Mouse (Mus musculus) limb, embryonic 15.5 days (tissue): ENCODE data around the gene Wasf2. TPM values are rescaled to one million over a fixed set of nuclear protein-coding genes. Genes with fewer than 3 reads are reported as not detected.

ENCODE experiments used
- ATAC-seq: fragments of 200-750 bp; cut with Nextera tagmentation; 2 replicates; pipeline ENCODE4 v1.8.0; 2017; ENCODE audit warnings: low read depth, moderate TSS enrichment; ENCODE audit not compliant: insufficient number of reproducible peaks, low FRiP score, low TSS enrichment
- H3K27ac ChIP-seq: fragments of 300-500 bp; sonication (generic); 2 replicates; pipeline ENCODE4 v1.5.1; 2015; ENCODE audit warnings: moderate library complexity, mild to moderate bottlenecking, inconsistent platforms
- H3K27me3 ChIP-seq: fragments of 300-500 bp; sonication (generic); 2 replicates; pipeline ENCODE4 v1.6.1; 2015; ENCODE audit warnings: inconsistent platforms
- H3K36me3 ChIP-seq: fragments of 300-500 bp; sonication (generic); 2 replicates; pipeline ENCODE4 v1.6.1; 2015; ENCODE audit warnings: inconsistent platforms
- H3K4me1 ChIP-seq: fragments of 300-500 bp; sonication (generic); 2 replicates; pipeline ENCODE4 v1.6.1; 2015; ENCODE audit warnings: inconsistent platforms
- H3K4me2 ChIP-seq: fragments of 300-500 bp; sonication (generic); 2 replicates; pipeline ENCODE4 v1.6.1; 2015; ENCODE audit warnings: mild to moderate bottlenecking, inconsistent platforms
- H3K4me3 ChIP-seq: fragments of 300-500 bp; sonication (generic); 2 replicates; pipeline ENCODE4 v1.5.1; 2015; ENCODE audit warnings: mild to moderate bottlenecking, inconsistent platforms
- H3K9ac ChIP-seq: fragments of 300-500 bp; sonication (generic); 2 replicates; pipeline ENCODE4 v1.6.1; 2015; ENCODE audit warnings: inconsistent platforms
- H3K9me3 ChIP-seq: fragments of 300-500 bp; sonication (generic); 2 replicates; pipeline ENCODE4 v1.6.1; 2016; ENCODE audit warnings: inconsistent platforms
- WGBS: fragments of 180-500 bp; shearing (Covaris S2); methylation state at CpG from one replicate; pipeline ENCODE4 v1.1.7; 2015; 5-methylcytosine and 5-hydroxymethylcytosine counted together
- polyA plus RNA-seq: library from polyadenylated mRNA; unstranded; fragments of >200 nt; fragmentation: Nextera tagmentation; extraction: Ambion mirVana; gene quantifications from 2 replicates; pipeline ENCODE4 v1.2.1, GENCODE M21; 2015

The Wasf2 gene
- polyA plus RNA-seq, 1 experiment from 2014 or later = 117 TPM

DNA sequence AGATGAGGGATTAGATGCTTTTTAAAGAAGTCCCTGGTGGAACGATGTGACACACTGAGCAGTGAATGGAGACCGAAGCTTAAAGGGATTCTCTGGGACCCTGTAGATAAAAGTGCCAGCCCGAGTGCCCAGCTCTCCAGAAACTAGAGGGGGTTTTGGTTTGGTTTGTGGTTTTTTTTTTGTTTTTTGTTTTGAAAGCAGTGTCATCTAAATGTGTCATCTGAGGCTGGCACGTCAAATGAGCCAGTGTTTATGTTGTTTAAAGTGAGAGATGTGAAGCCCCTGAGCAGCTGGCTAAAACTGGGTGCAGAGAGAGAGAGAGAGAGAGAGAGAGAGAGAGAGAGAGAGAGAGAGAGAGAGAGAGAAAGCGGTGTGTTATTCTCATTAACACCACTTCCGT lies 31.9 kb downstream of the Wasf2 start:
- H3K36me3 ChIP-seq = peaks cover 23% of the 10 kb centered on the region
- H3K27ac ChIP-seq = no peak overlapping the region
- H3K4me1 ChIP-seq = peaks cover 8% of the 10 kb centered on the region; the same call in 1 of the 2 replicates
- no peak overlapping the region for H3K9ac ChIP-seq
- WGBS = 68% methylated on average over 6 of the region's 6 CpGs
- H3K4me3 ChIP-seq = no peak overlapping the region
- H3K27me3 ChIP-seq = no peaks in the 10 kb centered on the region
- no peak overlapping the region for H3K4me2 ChIP-seq
- no peak for ATAC-seq
- H3K9me3 ChIP-seq = no peaks in the 10 kb centered on the region

DNA sequence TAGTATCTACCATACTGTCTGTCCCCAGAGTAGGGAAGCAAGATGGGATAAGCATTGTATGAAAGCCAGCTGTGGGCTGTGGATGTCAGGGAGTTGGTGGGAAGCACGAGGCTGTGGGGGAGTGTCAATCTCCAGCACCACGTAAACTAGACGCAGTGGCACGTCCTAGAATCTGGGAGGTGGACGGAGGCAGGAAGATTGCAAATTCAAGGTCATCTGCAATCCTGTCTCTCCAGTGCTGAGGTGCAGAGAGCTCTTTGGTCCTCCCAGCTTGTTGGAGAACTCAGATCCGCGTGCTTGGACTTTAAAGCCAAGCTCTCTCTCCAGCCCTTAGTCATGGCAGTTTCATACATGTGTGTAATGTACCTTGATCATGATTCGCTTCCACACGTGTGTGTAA lies 36.5 kb downstream of the Wasf2 start:
- Histone ChIP-seq H3K4me2 (no peak overlapping the region), H3K4me1 (peaks cover 18% of the 10 kb centered on the region), H3K9me3 (no peaks in the 10 kb centered on the region), H3K4me3 (no peak overlapping the region), H3K9ac (no peak overlapping the region), H3K27me3 (no peaks in the 10 kb centered on the region), H3K27ac (no peak overlapping the region), H3K36me3 (peaks cover 17% of the 10 kb centered on the region)
- 89% methylated on average over 9 of the region's 9 CpGs for WGBS
- ATAC-seq = no peak

DNA sequence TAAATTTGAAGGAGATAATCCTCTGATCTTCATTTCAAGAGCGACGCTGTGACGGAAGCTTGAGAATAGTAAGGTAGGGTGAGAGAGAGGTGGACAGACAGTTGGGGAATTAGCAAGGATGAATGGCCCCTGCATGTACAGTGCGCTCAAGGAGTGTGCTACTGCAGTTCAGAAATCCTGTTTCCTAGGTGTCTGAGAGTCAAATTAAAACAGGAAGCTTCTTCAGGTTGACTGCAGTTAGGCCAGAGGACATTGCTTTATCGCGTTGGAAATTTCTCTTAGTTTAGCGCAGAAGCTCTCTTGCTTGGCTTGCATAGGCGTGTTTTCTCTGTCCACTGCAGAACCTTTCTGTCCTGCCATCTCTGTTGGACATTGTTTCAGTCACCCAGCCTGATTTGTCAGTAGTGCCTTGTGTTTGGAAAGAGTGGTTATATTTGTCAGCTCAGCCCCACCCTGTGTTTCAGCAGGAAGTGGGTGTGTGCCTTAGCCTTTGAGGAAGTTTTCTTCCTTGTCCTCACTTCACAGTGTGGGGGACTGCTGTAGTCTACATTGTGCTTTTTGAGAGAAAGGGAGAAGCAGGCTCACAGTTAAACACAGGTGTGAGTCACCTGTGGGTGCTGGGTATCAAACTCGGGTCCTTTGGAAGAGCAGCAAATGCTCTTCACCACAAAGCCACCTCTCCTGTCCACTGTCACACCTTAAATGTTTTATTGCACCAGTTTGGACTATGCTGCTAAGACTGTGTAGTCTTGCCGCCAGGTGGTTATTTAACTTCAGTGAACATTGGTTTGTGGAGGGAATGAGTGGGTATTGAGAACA lies 39.1 kb downstream of the Wasf2 start:
- peaks cover 12% of the 10 kb centered on the region for H3K36me3 ChIP-seq
- WGBS = 81% methylated on average over 10 of the region's 10 CpGs
- H3K27me3 ChIP-seq = no peaks in the 10 kb centered on the region
- H3K4me3 ChIP-seq = no peak overlapping the region
- no peaks in the 10 kb centered on the region for H3K9me3 ChIP-seq
- ATAC-seq = no peak
- no peak overlapping the region for H3K4me2 ChIP-seq
- H3K9ac ChIP-seq = no peak overlapping the region
- H3K27ac ChIP-seq = peak overlapping the region; percentile 61
- peaks cover 28% of the 10 kb centered on the region for H3K4me1 ChIP-seq

DNA sequence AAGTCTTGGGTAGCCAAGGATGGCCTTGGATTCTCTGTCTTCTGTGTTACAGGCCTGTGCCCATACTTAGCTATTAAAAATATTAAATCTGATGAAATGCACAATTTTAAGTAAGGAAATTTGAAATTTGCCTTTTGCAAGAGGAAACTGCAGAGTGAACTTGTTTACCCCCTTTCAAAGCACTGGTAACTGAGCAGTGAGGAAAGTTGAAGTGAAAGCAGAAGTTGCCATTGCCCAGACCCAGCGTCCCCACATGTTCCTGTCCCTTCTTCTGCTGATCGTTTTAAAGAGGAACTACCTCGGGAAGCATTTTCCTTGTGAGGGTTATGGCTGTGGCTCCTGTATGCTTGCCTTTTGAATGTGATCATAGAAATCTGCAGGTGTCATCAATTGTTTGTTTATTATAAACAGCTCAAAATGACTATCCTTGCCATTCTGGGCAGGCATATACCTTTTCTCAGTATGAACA lies 39.8 kb downstream of the Wasf2 start:
- Histone ChIP-seq H3K9ac (no peak overlapping the region), H3K4me2 (no peak overlapping the region), H3K27ac (peak overlapping the region; percentile 40), H3K4me1 (peaks cover 29% of the 10 kb centered on the region), H3K27me3 (no peaks in the 10 kb centered on the region), H3K4me3 (no peak overlapping the region), H3K9me3 (no peaks in the 10 kb centered on the region), H3K36me3 (peaks cover 6% of the 10 kb centered on the region)
- 56% methylated on average over 3 of the region's 3 CpGs for WGBS
- no peak for ATAC-seq

DNA sequence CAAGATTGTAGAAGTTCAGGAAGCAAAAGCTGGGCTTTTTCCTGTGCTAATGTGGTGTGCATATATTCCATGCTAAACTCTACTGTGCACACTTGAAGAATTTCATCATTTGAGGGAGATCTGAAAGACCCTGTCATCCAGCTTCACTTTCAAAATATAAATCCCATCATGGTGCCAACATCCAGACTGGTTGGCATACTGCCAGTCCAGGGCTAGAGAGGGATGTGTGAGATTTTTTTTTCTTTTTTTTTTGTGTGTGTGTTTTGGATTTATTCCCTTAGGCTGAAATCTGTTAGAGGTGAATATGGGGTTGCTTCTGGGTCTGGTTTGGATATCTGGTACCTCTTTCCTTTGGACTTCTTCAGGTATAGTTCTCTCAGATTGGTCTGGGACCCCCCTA lies 40.3 kb downstream of the Wasf2 start:
- no peak for ATAC-seq
- H3K27me3 ChIP-seq = no peaks in the 10 kb centered on the region
- no peak overlapping the region for H3K9ac ChIP-seq
- H3K27ac ChIP-seq = 0 out of 2 replicates have a peak overlapping the region, but pooled peaks have one; percentile 40
- H3K4me2 ChIP-seq = no peak overlapping the region
- H3K4me1 ChIP-seq = peaks cover 33% of the 10 kb centered on the region
- H3K9me3 ChIP-seq = no peaks in the 10 kb centered on the region
- no peak overlapping the region for H3K4me3 ChIP-seq
- H3K36me3 ChIP-seq = peaks cover 4% of the 10 kb centered on the region; the same call in 1 of the 2 replicates

DNA sequence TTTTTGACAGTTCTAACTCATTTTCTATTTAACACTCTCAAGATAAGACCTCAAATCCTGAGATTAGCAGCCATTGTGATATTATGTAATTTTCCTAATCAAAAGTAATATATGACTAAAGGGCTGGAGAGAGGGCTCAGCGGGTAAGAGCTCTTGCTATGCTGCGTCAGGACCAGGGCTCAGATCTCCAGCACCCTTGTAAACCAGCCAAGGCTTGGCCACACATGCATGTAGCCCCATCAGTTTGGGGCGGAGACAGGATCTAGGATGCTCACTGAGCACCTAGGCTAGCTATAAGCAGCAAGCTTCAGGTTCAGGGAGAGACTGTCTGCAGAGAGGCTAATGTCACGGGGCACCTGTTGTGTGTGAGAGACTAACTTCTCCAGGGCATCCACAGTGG lies 42.1 kb downstream of the Wasf2 start:
- no peaks in the 10 kb centered on the region for H3K27me3 ChIP-seq
- H3K27ac ChIP-seq = no peak overlapping the region
- no peak overlapping the region for H3K4me3 ChIP-seq
- no peak overlapping the region for H3K4me2 ChIP-seq
- no peak for ATAC-seq
- H3K36me3 ChIP-seq = peaks cover 10% of the 10 kb centered on the region
- H3K9me3 ChIP-seq = no peaks in the 10 kb centered on the region
- no peak overlapping the region for H3K9ac ChIP-seq
- WGBS = 84% methylated on average over 4 of the region's 4 CpGs
- H3K4me1 ChIP-seq = peaks cover 50% of the 10 kb centered on the region

DNA sequence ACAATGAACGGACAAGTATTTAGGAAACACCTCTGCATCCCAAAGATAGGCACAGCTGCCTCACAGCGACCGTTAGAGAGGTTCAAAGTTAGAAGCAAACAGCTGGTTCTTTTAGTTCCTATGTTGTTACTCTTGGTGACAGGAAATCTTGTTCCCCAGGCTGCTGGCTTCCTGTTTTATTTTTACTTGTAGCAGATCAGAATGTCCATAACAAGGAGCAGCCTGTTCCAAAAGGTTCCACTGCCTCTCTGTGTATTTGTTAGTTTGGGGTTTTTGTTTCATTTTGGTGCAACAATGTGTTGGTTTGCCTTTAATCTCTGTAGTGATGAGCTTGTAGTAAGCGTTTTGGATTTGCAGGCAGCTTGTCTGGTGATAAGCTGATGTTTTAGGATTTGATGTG lies 44.1 kb downstream of the Wasf2 start:
- WGBS = 48% methylated on average over 4 of the region's 4 CpGs
- Histone ChIP-seq H3K27me3 (no peaks in the 10 kb centered on the region), H3K9ac (no peak overlapping the region), H3K36me3 (peaks cover 23% of the 10 kb centered on the region), H3K27ac (peak overlapping the region; percentile 48), H3K4me1 (peaks cover 46% of the 10 kb centered on the region), H3K4me3 (no peak overlapping the region), H3K4me2 (no peak overlapping the region), H3K9me3 (no peaks in the 10 kb centered on the region)
- no peak for ATAC-seq

DNA sequence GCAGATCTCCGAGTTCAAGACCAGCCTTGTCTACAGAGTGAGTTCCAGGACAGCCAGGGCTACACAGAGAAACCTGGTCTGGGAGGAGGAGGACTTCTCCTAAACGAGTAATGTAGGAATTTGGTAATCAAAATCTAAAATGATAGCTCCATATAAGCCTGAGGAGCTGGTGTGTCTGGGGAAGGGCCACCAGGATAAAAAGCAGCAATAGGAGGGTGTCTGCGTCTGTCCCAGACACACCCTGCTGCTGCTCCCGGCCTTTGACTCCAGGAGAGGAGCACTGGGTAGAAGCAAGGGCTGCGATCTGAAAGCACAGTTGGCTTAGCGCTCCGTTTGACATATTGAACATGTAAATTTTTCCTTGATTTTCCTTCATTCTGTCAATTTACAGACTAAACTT lies 45.0 kb downstream of the Wasf2 start:
- Histone ChIP-seq H3K27me3 (no peaks in the 10 kb centered on the region), H3K27ac (peak overlapping the region; percentile 47)
- no peak for ATAC-seq

DNA sequence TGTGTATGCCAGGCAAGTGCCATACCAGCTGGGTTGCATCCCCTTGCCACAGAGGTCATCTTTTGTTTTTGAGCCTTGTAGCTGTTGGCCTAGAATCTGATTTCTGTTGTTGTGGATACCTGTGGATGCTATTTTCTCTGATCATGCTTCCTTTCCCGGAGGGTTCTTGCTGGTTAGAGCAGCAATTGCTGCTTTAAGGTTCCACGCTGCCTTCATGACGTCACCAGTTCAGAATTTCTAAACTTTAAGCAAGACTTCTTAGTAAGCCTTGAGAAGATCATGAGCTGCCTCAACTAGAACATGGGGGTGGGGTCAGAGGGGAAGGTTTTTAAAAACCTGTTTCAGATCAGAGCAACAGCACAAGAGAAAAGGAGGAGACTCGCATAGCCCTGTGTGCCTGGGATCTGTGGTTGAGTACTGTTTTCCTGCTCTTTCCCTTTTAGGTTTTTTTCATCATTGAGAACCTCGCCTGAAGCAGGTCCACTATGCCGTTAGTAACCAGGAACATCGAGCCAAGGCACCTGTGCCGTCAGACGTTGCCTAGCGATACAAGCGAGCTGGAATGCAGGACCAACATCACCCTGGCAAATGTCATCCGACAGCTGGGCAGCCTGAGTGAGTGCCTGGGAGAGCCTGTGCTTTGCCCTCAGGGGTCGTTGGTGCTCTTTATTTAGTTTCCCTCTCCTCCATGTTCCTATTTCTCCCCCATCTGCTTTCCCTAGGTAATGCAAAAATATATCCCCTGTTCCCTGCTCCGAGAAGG lies 45.9 kb downstream of the Wasf2 start:
- no peak overlapping the region for H3K4me3 ChIP-seq
- H3K4me2 ChIP-seq = no peak overlapping the region
- no peaks in the 10 kb centered on the region for H3K9me3 ChIP-seq
- peak overlapping the region; percentile 47; the same call in 1 of the 2 replicates for H3K27ac ChIP-seq
- H3K4me1 ChIP-seq = peaks cover 32% of the 10 kb centered on the region
- 23% methylated on average over 14 of the region's 14 CpGs for WGBS
- no peak overlapping the region for H3K9ac ChIP-seq
- H3K36me3 ChIP-seq = peaks cover 38% of the 10 kb centered on the region
- no peak for ATAC-seq
- no peaks in the 10 kb centered on the region for H3K27me3 ChIP-seq

More for the DNA sequence above, 45.0 kb downstream of the Wasf2 start:
- H3K36me3 ChIP-seq = peaks cover 30% of the 10 kb centered on the region
- H3K9ac ChIP-seq = no peak overlapping the region
- no peak overlapping the region for H3K4me2 ChIP-seq
- 69% methylated on average over 7 of the region's 7 CpGs for WGBS
- no peaks in the 10 kb centered on the region for H3K9me3 ChIP-seq
- no peak overlapping the region for H3K4me3 ChIP-seq
- peaks cover 37% of the 10 kb centered on the region for H3K4me1 ChIP-seq

DNA sequence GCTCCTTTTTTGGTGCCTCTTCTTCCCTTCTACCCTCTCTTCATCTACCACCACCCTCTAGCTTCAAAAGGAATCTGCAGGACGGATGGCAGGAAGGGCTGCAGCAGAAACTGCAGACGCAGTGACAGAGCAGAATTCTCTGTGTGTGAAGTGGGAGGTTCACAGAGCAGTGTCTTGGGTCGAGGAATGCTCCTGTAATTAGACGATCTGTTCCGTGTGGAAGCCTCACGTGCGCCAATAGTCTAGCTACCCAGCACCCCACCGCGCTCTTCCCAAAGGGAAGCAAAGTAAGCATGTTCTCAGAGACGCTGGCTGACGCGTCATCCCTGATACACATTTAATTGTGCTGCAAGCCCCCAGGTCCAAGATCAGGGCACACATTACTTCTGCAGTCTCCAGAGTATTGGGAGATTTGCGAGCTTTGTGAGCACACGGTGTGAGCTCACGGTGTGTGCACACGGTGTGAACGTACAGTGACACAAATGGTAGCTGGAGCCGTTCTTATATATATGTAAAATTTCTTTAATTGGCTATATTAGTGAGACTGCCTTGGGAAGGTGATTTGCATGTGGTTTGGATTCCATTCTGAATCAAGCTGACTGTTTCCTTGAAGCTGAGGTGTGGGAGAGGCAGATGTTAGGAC lies 46.6 kb downstream of the Wasf2 start:
- Histone ChIP-seq H3K36me3 (peaks cover 45% of the 10 kb centered on the region), H3K27me3 (no peaks in the 10 kb centered on the region), H3K4me1 (peaks cover 32% of the 10 kb centered on the region), H3K27ac (0 out of 2 replicates have a peak overlapping the region, but pooled peaks have one; percentile 47), H3K9me3 (no peaks in the 10 kb centered on the region), H3K4me3 (no peak overlapping the region), H3K9ac (no peak overlapping the region), H3K4me2 (no peak overlapping the region)
- ATAC-seq = no peak
- WGBS = 61% methylated on average over 18 of the region's 18 CpGs

DNA sequence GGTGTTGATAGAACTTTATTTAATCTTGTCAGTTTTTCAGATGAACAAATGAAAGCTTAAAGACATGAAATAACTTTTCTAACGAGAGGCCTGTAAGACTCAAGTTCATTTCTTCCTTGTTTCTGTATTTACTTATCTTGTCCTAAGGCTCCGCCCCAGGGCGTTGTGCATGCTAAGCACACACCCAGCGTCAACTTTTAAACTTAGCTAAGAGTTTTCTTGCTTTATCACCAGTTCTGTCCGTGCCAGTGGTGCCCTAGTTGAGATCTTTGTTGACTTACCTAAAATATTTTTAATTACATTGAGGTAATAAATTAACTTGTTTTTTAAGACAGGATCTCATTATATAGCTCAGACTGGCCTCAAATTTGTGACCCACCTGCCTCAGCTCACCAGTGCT lies 48.0 kb downstream of the Wasf2 start:
- Histone ChIP-seq H3K27me3 (no peaks in the 10 kb centered on the region), H3K4me3 (no peak overlapping the region), H3K4me1 (peaks cover 37% of the 10 kb centered on the region), H3K27ac (no peak overlapping the region), H3K36me3 (peaks cover 48% of the 10 kb centered on the region), H3K9ac (no peak overlapping the region), H3K9me3 (no peaks in the 10 kb centered on the region), H3K4me2 (no peak overlapping the region)
- ATAC-seq = no peak
- WGBS = 78% methylated on average over 5 of the region's 5 CpGs

DNA sequence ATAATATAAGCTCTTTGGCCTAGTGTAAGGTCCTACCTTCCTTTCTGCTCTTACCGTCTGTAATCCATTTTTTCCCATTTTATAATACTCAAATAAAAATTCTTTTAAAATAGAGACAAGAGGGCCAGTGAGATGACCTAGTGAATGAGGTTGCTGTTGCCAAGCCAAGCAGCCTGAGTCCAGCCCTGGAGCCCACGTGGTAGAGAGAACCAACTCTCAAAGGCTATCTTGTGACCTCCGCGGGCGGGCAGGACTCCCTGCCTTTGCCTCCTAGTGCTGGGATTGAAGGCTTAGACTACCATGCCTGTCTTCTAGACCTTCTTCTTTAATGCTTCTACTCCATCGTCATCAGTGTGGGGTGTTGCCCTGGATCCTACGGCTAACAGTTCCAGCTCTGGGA lies 49.0 kb downstream of the Wasf2 start:
- no peak for ATAC-seq
- H3K36me3 ChIP-seq = peaks cover 48% of the 10 kb centered on the region

More for the DNA sequence above, 49.0 kb downstream of the Wasf2 start:
- H3K9me3 ChIP-seq = no peaks in the 10 kb centered on the region
- H3K27me3 ChIP-seq = no peaks in the 10 kb centered on the region
- 84% methylated on average over 7 of the region's 7 CpGs for WGBS
- no peak overlapping the region for H3K4me3 ChIP-seq
- H3K4me2 ChIP-seq = no peak overlapping the region
- H3K9ac ChIP-seq = no peak overlapping the region
- H3K4me1 ChIP-seq = peaks cover 43% of the 10 kb centered on the region
- H3K27ac ChIP-seq = no peak overlapping the region
